Comparison of ENCODE assay signal across 21 mouse cellular contexts in genomic region chr6:121096390-121096789, GRCm38 (mm10).
"Had no signal": no experiment of that assay in that cellular context is flagged by ENCODE, and none has a peak within 500 bp of the region (broad histone marks: within the 10 kb centered on the region; RNA-seq: fewer than 3 reads in every experiment).

No protein-coding gene starts in this region.

- H3K4me1 ChIP-seq: limb, embryonic 12.5 days; limb, embryonic 15.5 days had no signal

- H3K9ac ChIP-seq: intestine, embryonic 15.5 days; kidney, embryonic 15.5 days; limb, embryonic 12.5 days; limb, embryonic 15.5 days; lung, embryonic 14.5 days; midbrain, embryonic 13.5 days; neural tube, embryonic 13.5 days had no signal

- H3K36me3 ChIP-seq: intestine, embryonic 15.5 days; kidney, embryonic 15.5 days; limb, embryonic 12.5 days; limb, embryonic 15.5 days; midbrain, embryonic 13.5 days had no signal

- H3K9me3 ChIP-seq: intestine, embryonic 15.5 days; kidney, embryonic 15.5 days; limb, embryonic 12.5 days; limb, embryonic 15.5 days; midbrain, embryonic 13.5 days; neural tube, embryonic 13.5 days had no signal

- ATAC-seq: intestine, embryonic 15.5 days; lung, postnatal 0 days; midbrain, embryonic 13.5 days; midbrain, embryonic 16.5 days had no signal

- H3K27ac ChIP-seq: intestine, embryonic 15.5 days; kidney, embryonic 15.5 days; limb, embryonic 12.5 days; limb, embryonic 15.5 days; macrophage; midbrain, embryonic 13.5 days; neural tube, embryonic 13.5 days had no signal

- H3K4me2 ChIP-seq: intestine, embryonic 15.5 days; kidney, embryonic 15.5 days; limb, embryonic 12.5 days; limb, embryonic 15.5 days; lung, embryonic 14.5 days; midbrain, embryonic 13.5 days; neural tube, embryonic 13.5 days had no signal

- DNase-seq: kidney, adult 11 months; kidney, adult 8-10 months; kidney, postnatal 10 days; kidney, postnatal 36 days; layer of hippocampus, postnatal 36 days; left cerebral cortex, postnatal 4 days; lung, embryonic 14.5 days; retina, postnatal 1 day; thymus, adult 2 months; thymus, postnatal 14 days; thymus, postnatal 4 days had no signal

- H3K27me3 ChIP-seq: intestine, embryonic 15.5 days; kidney, embryonic 15.5 days; limb, embryonic 12.5 days; limb, embryonic 15.5 days; midbrain, embryonic 13.5 days; neural tube, embryonic 13.5 days had no signal

- H3K4me3 ChIP-seq: intestine, embryonic 15.5 days; kidney, embryonic 15.5 days; limb, embryonic 12.5 days; limb, embryonic 15.5 days; midbrain, embryonic 13.5 days; myocyte; neural tube, embryonic 13.5 days had no signal
